Mouse (Mus musculus): ENCODE measurements around the gene St14. TPM values are rescaled to one million over a fixed set of nuclear protein-coding genes. Genes with fewer than 3 reads are reported as not detected.

St14 gene
- polyA plus RNA-seq, 1 experiment from 2014 or later: 2.7 TPM

- H3K27ac ChIP-seq (ENCODE audit: low read depth, low read length): no peak overlapping the region
- H3K27me3 ChIP-seq (ENCODE audit: control insufficient read depth, insufficient read depth, low read length): no peaks in the 10 kb centered on the region
- no peak overlapping the region for H3K9ac ChIP-seq (ENCODE audit: low read length)
- H3K9me3 ChIP-seq (ENCODE audit: control insufficient read depth, low read length): no peaks in the 10 kb centered on the region
- no peaks in the 10 kb centered on the region for H3K4me1 ChIP-seq (replicated peaks; ENCODE audit: control insufficient read depth, insufficient read depth, low read length)
- peak; percentile 47; the same call in 1 of the 2 replicates for ATAC-seq (replicated peaks; ENCODE audit: low FRiP score)
- no peak overlapping the region for H3K4me3 ChIP-seq (ENCODE audit: low read depth, low read length)
- peak; percentile 86 for DNase-seq (ENCODE audit: low spot score)
- H3K36me3 ChIP-seq (ENCODE audit: control insufficient read depth, insufficient read depth, low read length): no peaks in the 10 kb centered on the region
- 16% methylated on average over 10 of the region's 10 CpGs for WGBS
- H3K4me2 ChIP-seq (ENCODE audit: low read depth, low read length, severe bottlenecking): no peak overlapping the region
Measured at GRCm38 (mm10) chr9:31086085-31086753, 45.4 kb downstream of the St14 start.

- H3K4me1 ChIP-seq (replicated peaks; ENCODE audit: control insufficient read depth, insufficient read depth, low read length): no peaks in the 10 kb centered on the region
- DNase-seq (ENCODE audit: low spot score) (no peak), ATAC-seq (replicated peaks; ENCODE audit: low FRiP score) (no peak)
- no peak overlapping the region for H3K27ac ChIP-seq (ENCODE audit: low read depth, low read length)
- WGBS: 77% methylated on average over 5 of the region's 5 CpGs
- no peak overlapping the region for H3K9ac ChIP-seq (ENCODE audit: low read length)
- H3K4me2 ChIP-seq (ENCODE audit: low read depth, low read length, severe bottlenecking): no peak overlapping the region
- H3K27me3 ChIP-seq (ENCODE audit: control insufficient read depth, insufficient read depth, low read length): no peaks in the 10 kb centered on the region
- no peaks in the 10 kb centered on the region for H3K9me3 ChIP-seq (ENCODE audit: control insufficient read depth, low read length)
- no peak overlapping the region for H3K4me3 ChIP-seq (ENCODE audit: low read depth, low read length)
- no peaks in the 10 kb centered on the region for H3K36me3 ChIP-seq (ENCODE audit: control insufficient read depth, insufficient read depth, low read length)
Measured at GRCm38 (mm10) chr9:31085556-31085955, 46.1 kb downstream of the St14 start.

- Histone ChIP-seq H3K4me1 (replicated peaks; ENCODE audit: control insufficient read depth, insufficient read depth, low read length) (no peaks in the 10 kb centered on the region), H3K36me3 (ENCODE audit: control insufficient read depth, insufficient read depth, low read length) (no peaks in the 10 kb centered on the region), H3K27me3 (ENCODE audit: control insufficient read depth, insufficient read depth, low read length) (no peaks in the 10 kb centered on the region), H3K9ac (ENCODE audit: low read length) (no peak overlapping the region), H3K4me3 (ENCODE audit: low read depth, low read length) (no peak overlapping the region), H3K27ac (ENCODE audit: low read depth, low read length) (no peak overlapping the region), H3K4me2 (ENCODE audit: low read depth, low read length, severe bottlenecking) (no peak overlapping the region), H3K9me3 (ENCODE audit: control insufficient read depth, low read length) (no peaks in the 10 kb centered on the region)
- DNase-seq (ENCODE audit: low spot score) (no peak), ATAC-seq (replicated peaks; ENCODE audit: low FRiP score) (no peak)
- WGBS: 76% methylated on average over 6 of the region's 6 CpGs
Measured at GRCm38 (mm10) chr9:31082771-31083170, 48.9 kb downstream of the St14 start.

GRCm38 (mm10) chr9:31082054-31082666 is 49.5 kb downstream of the St14 start:
- H3K4me3 ChIP-seq (ENCODE audit: low read depth, low read length): no peak overlapping the region
- DNase-seq (ENCODE audit: low spot score) (peak; percentile 85), ATAC-seq (replicated peaks; ENCODE audit: low FRiP score) (peak; percentile 57)
- H3K4me2 ChIP-seq (ENCODE audit: low read depth, low read length, severe bottlenecking): peak overlapping the region; percentile 26; the same call in 1 of the 2 replicates
- H3K27ac ChIP-seq (ENCODE audit: low read depth, low read length): no peak overlapping the region
- H3K4me1 ChIP-seq (replicated peaks; ENCODE audit: control insufficient read depth, insufficient read depth, low read length): no peaks in the 10 kb centered on the region
- WGBS: 9% methylated on average over 15 of the region's 15 CpGs
- H3K27me3 ChIP-seq (ENCODE audit: control insufficient read depth, insufficient read depth, low read length): no peaks in the 10 kb centered on the region
- H3K9ac ChIP-seq (ENCODE audit: low read length): no peak overlapping the region
- H3K9me3 ChIP-seq (ENCODE audit: control insufficient read depth, low read length): no peaks in the 10 kb centered on the region
- H3K36me3 ChIP-seq (ENCODE audit: control insufficient read depth, insufficient read depth, low read length): no peaks in the 10 kb centered on the region

- no peaks in the 10 kb centered on the region for H3K27me3 ChIP-seq (ENCODE audit: control insufficient read depth, insufficient read depth, low read length)
- 87% methylated on average over 6 of the region's 6 CpGs for WGBS
- H3K4me2 ChIP-seq (ENCODE audit: low read depth, low read length, severe bottlenecking): no peak overlapping the region
- no peak overlapping the region for H3K9ac ChIP-seq (ENCODE audit: low read length)
- DNase-seq (ENCODE audit: low spot score) (no peak), ATAC-seq (replicated peaks; ENCODE audit: low FRiP score) (no peak)
- no peaks in the 10 kb centered on the region for H3K36me3 ChIP-seq (ENCODE audit: control insufficient read depth, insufficient read depth, low read length)
- H3K4me3 ChIP-seq (ENCODE audit: low read depth, low read length): no peak overlapping the region
- H3K4me1 ChIP-seq (replicated peaks; ENCODE audit: control insufficient read depth, insufficient read depth, low read length): no peaks in the 10 kb centered on the region
- H3K9me3 ChIP-seq (ENCODE audit: control insufficient read depth, low read length): no peaks in the 10 kb centered on the region
- H3K27ac ChIP-seq (ENCODE audit: low read depth, low read length): no peak overlapping the region
Measured at GRCm38 (mm10) chr9:31080726-31081125, 50.9 kb downstream of the St14 start.

GRCm38 (mm10) chr9:31074836-31075235 is 56.8 kb downstream of the St14 start:
- Histone ChIP-seq H3K4me2 (ENCODE audit: low read depth, low read length, severe bottlenecking) (no peak overlapping the region), H3K27me3 (ENCODE audit: control insufficient read depth, insufficient read depth, low read length) (no peaks in the 10 kb centered on the region), H3K36me3 (ENCODE audit: control insufficient read depth, insufficient read depth, low read length) (no peaks in the 10 kb centered on the region), H3K4me1 (replicated peaks; ENCODE audit: control insufficient read depth, insufficient read depth, low read length) (no peaks in the 10 kb centered on the region), H3K27ac (ENCODE audit: low read depth, low read length) (no peak overlapping the region), H3K4me3 (ENCODE audit: low read depth, low read length) (no peak overlapping the region), H3K9ac (ENCODE audit: low read length) (no peak overlapping the region), H3K9me3 (ENCODE audit: control insufficient read depth, low read length) (no peaks in the 10 kb centered on the region)
- no peak for ATAC-seq (replicated peaks; ENCODE audit: low FRiP score)
- 89% methylated on average over 10 of the region's 10 CpGs for WGBS
- no peak for DNase-seq (ENCODE audit: low spot score)

GRCm38 (mm10) chr9:31073797-31074196 is 57.9 kb downstream of the St14 start:
- no peak for ATAC-seq (replicated peaks; ENCODE audit: low FRiP score)
- WGBS: 82% methylated on average over 7 of the region's 7 CpGs

GRCm38 (mm10) chr9:31072256-31072655 is 59.4 kb downstream of the St14 start:
- H3K4me2 ChIP-seq (ENCODE audit: low read depth, low read length, severe bottlenecking): no peak overlapping the region
- H3K4me1 ChIP-seq (replicated peaks; ENCODE audit: control insufficient read depth, insufficient read depth, low read length): no peaks in the 10 kb centered on the region
- DNase-seq (ENCODE audit: low spot score) (no peak), ATAC-seq (replicated peaks; ENCODE audit: low FRiP score) (no peak)
- no peak overlapping the region for H3K27ac ChIP-seq (ENCODE audit: low read depth, low read length)
- H3K36me3 ChIP-seq (ENCODE audit: control insufficient read depth, insufficient read depth, low read length): no peaks in the 10 kb centered on the region
- 92% methylated on average over 5 of the region's 5 CpGs for WGBS
- no peaks in the 10 kb centered on the region for H3K9me3 ChIP-seq (ENCODE audit: control insufficient read depth, low read length)
- no peak overlapping the region for H3K9ac ChIP-seq (ENCODE audit: low read length)
- H3K4me3 ChIP-seq (ENCODE audit: low read depth, low read length): no peak overlapping the region
- no peaks in the 10 kb centered on the region for H3K27me3 ChIP-seq (ENCODE audit: control insufficient read depth, insufficient read depth, low read length)

More at GRCm38 (mm10) chr9:31073797-31074196, 57.9 kb downstream of the St14 start:
- H3K4me1 ChIP-seq (replicated peaks; ENCODE audit: control insufficient read depth, insufficient read depth, low read length): no peaks in the 10 kb centered on the region
- no peak overlapping the region for H3K27ac ChIP-seq (ENCODE audit: low read depth, low read length)
- no peak overlapping the region for H3K4me3 ChIP-seq (ENCODE audit: low read depth, low read length)
- H3K9ac ChIP-seq (ENCODE audit: low read length): no peak overlapping the region
- H3K4me2 ChIP-seq (ENCODE audit: low read depth, low read length, severe bottlenecking): no peak overlapping the region
- no peak for DNase-seq (ENCODE audit: low spot score)
- H3K36me3 ChIP-seq (ENCODE audit: control insufficient read depth, insufficient read depth, low read length): no peaks in the 10 kb centered on the region
- no peaks in the 10 kb centered on the region for H3K27me3 ChIP-seq (ENCODE audit: control insufficient read depth, insufficient read depth, low read length)
- no peaks in the 10 kb centered on the region for H3K9me3 ChIP-seq (ENCODE audit: control insufficient read depth, low read length)

- H3K4me1 ChIP-seq (replicated peaks; ENCODE audit: control insufficient read depth, insufficient read depth, low read length): no peaks in the 10 kb centered on the region
- H3K4me3 ChIP-seq (ENCODE audit: low read depth, low read length): no peak overlapping the region
- H3K9ac ChIP-seq (ENCODE audit: low read length): no peak overlapping the region
- no peaks in the 10 kb centered on the region for H3K36me3 ChIP-seq (ENCODE audit: control insufficient read depth, insufficient read depth, low read length)
- ATAC-seq (replicated peaks; ENCODE audit: low FRiP score) (no peak), DNase-seq (ENCODE audit: low spot score) (no peak)
- H3K27me3 ChIP-seq (ENCODE audit: control insufficient read depth, insufficient read depth, low read length): no peaks in the 10 kb centered on the region
- 98% methylated on average over 8 of the region's 8 CpGs for WGBS
- no peak overlapping the region for H3K4me2 ChIP-seq (ENCODE audit: low read depth, low read length, severe bottlenecking)
- no peak overlapping the region for H3K27ac ChIP-seq (ENCODE audit: low read depth, low read length)
- no peaks in the 10 kb centered on the region for H3K9me3 ChIP-seq (ENCODE audit: control insufficient read depth, low read length)
Measured at GRCm38 (mm10) chr9:31070706-31071105, 60.9 kb downstream of the St14 start.
